In the genomic region with DNA sequence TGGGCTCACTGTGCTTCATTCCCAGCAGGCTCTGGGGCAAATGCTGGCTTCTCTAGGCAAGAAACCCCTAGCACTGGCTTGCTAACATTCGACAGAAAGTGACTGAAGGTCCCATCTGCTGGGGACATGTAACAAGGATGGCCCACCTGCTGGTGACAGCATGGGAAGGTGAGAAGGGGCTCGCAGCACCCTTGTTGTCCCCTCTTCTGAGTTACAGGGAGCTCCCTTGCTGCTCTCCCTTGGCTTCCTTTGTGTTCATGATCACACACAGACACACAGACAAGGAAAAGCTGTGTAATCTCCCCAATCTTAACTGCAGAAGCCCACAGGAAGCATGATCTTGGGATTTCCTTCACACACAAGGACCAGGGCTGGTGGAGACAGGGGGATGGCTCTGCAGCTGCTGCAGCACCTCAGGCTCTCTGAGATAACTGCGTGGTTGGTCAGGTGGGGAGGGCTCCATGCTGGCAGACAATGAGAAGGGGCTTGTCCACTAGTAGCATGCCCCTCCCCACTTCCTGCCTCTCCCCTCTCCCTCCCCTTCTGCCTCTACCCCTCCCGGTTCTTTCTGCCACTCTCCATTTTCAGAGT, we compare ENCODE assay signal across 9 mouse cellular contexts.
DNase-seq lines count a peak whose midpoint lies in the region; ATAC-seq and TF ChIP-seq lines count a peak whose summit lies in the region.
"Had no signal": no experiment of that assay in that cellular context is flagged by ENCODE, and none has a peak within 500 bp of the region (broad histone marks: within the 10 kb centered on the region; RNA-seq: fewer than 3 reads in every experiment).

No protein-coding gene starts in this region.

- peak overlapping the region; percentile 91 for H3K27ac ChIP-seq in heart, embryonic 11.5 days (ENCODE audit: low read depth, low read length)
- peak overlapping the region; percentile 55 for H3K27ac ChIP-seq in spleen, adult 2 months (ENCODE audit: insufficient read depth, low read length)
- H3K27ac ChIP-seq: neural tube, embryonic 15.5 days had no signal

- intact Hi-C loops in left cerebral cortex, postnatal 4 days (cut with DNase I): no loop called here

- peak; percentile 60 for ATAC-seq in heart, embryonic 11.5 days (replicated peaks; ENCODE audit: insufficient number of reproducible peaks, low FRiP score, low TSS enrichment)

- WGBS in heart, embryonic 11.5 days (ENCODE audit: insufficient replicate concordance): 15% methylated on average over 4 of the region's 4 CpGs
- 31% methylated on average over 4 of the region's 4 CpGs for WGBS in spleen, adult 2 months

- no peak overlapping the region for H3K4me3 ChIP-seq in heart, embryonic 11.5 days (ENCODE audit: low read depth, low read length)
- no peak overlapping the region for H3K4me3 ChIP-seq in spleen, adult 2 months (ENCODE audit: extremely low read depth, insufficient read depth, insufficient read length)
- H3K4me3 ChIP-seq: neural tube, embryonic 15.5 days had no signal

- no peak for TF ChIP-seq CTCF in spleen, adult 2 months (IDR thresholded peaks at IDR 0.05; ENCODE audit: extremely low read depth, insufficient read depth, insufficient read length, insufficient replicate concordance)

- no peaks in the 10 kb centered on the region for H3K9me3 ChIP-seq in heart, embryonic 11.5 days (replicated peaks; ENCODE audit: control insufficient read depth, low read length)
- H3K9me3 ChIP-seq: neural tube, embryonic 15.5 days had no signal

- no peaks in the 10 kb centered on the region for H3K27me3 ChIP-seq in heart, embryonic 11.5 days (ENCODE audit: control insufficient read depth, insufficient read depth, low read length)
- H3K27me3 ChIP-seq in spleen, adult 2 months (ENCODE audit: control insufficient read depth, insufficient read depth, low read length): no peaks in the 10 kb centered on the region
- H3K27me3 ChIP-seq: neural tube, embryonic 15.5 days had no signal

- H3K36me3 ChIP-seq in heart, embryonic 11.5 days (ENCODE audit: control insufficient read depth, insufficient read depth, low read length): no peaks in the 10 kb centered on the region
- no peaks in the 10 kb centered on the region for H3K36me3 ChIP-seq in spleen, adult 2 months (ENCODE audit: control insufficient read depth, insufficient read depth, low read length)
- H3K36me3 ChIP-seq: neural tube, embryonic 15.5 days had no signal

- DNase-seq in heart, adult 9 months (ENCODE audit: low spot score in 2 of 2): no peak
- no peak for DNase-seq in spleen, adult 2 months (ENCODE audit: low read depth in 1 of 2, low spot score in 2 of 2)
- DNase-seq in spleen, postnatal 36 days (ENCODE audit: low spot score in 2 of 2): no peak
- peak; percentile 47 for DNase-seq in liver
- DNase-seq in thymus, postnatal 4 days: peak; percentile 52
- no peak for DNase-seq in adrenal gland, adult 2 months
- DNase-seq in left cerebral cortex, postnatal 4 days: no peak

- no peak for TF ChIP-seq POLR2A in spleen, adult 2 months (IDR thresholded peaks at IDR 0.05; ENCODE audit: low read depth, low read length)

- H3K9ac ChIP-seq in heart, embryonic 11.5 days (ENCODE audit: low read depth, low read length): peak overlapping the region; percentile 48; the same call in 1 of the 2 replicates
- H3K9ac ChIP-seq: neural tube, embryonic 15.5 days had no signal

- H3K4me2 ChIP-seq in heart, embryonic 11.5 days: no peak overlapping the region; the same call in 1 of the 2 replicates
- H3K4me2 ChIP-seq: neural tube, embryonic 15.5 days had no signal

- H3K4me1 ChIP-seq in heart, embryonic 11.5 days (ENCODE audit: control insufficient read depth, insufficient read depth, low read length): peaks cover 8% of the 10 kb centered on the region
- H3K4me1 ChIP-seq in spleen, adult 2 months (ENCODE audit: control insufficient read depth, insufficient read depth, insufficient read length): peaks cover 21% of the 10 kb centered on the region; the same call in 1 of the 2 replicates

Comparison
In these comparisons a context has a peak if more than half of its experiments do, and no peak if none do; other contexts are left out.
1. DNase-seq: peak in liver (single experiment) and thymus, postnatal 4 days (single experiment); none in heart, adult 9 months (0 of 2), spleen, adult 2 months (0 of 2), spleen, postnatal 36 days (0 of 2), adrenal gland, adult 2 months (single experiment) and left cerebral cortex, postnatal 4 days (single experiment).